Mouse (Mus musculus) right cerebral cortex, postnatal 36 days (tissue): ENCODE measurements around the gene Lsamp.

ENCODE experiments used
- DNase-seq, 2 experiments: peaks; one replicate each; pipeline ENCODE4 v3.0.0; 2022; ENCODE audit warnings: low spot score in 2 of 2, mixed read lengths in 1 of 2

The Lsamp gene

GRCm38 (mm10) chr16:40271859-40272258, 287.7 kb downstream of the Lsamp start:
- no peak for DNase-seq

GRCm38 (mm10) chr16:40290132-40290531, 306.0 kb downstream of the Lsamp start:
- no peak for DNase-seq

GRCm38 (mm10) chr16:40294296-40294882, 310.2 kb downstream of the Lsamp start:
- DNase-seq = no peak

- DNase-seq = no peak
These were observed 311.1 kb downstream of the Lsamp start for GRCm38 (mm10) chr16:40295240-40295639.

GRCm38 (mm10) chr16:40307666-40308065, 323.5 kb downstream of the Lsamp start:
- no peak for DNase-seq

GRCm38 (mm10) chr16:40316199-40316598, 332.0 kb downstream of the Lsamp start:
- DNase-seq = no peak

GRCm38 (mm10) chr16:40324811-40325210, 340.6 kb downstream of the Lsamp start:
- no peak for DNase-seq

- DNase-seq = no peak
These were observed 344.2 kb downstream of the Lsamp start for GRCm38 (mm10) chr16:40328249-40328820.

- DNase-seq = no peak
These were observed 385.5 kb downstream of the Lsamp start for GRCm38 (mm10) chr16:40369677-40370076.

GRCm38 (mm10) chr16:40371291-40371690, 387.1 kb downstream of the Lsamp start:
- DNase-seq = no peak

GRCm38 (mm10) chr16:40375314-40375713, 391.2 kb downstream of the Lsamp start:
- no peak for DNase-seq

GRCm38 (mm10) chr16:40377129-40377799, 393.1 kb downstream of the Lsamp start:
- no peak for DNase-seq

- DNase-seq = no peak
These were observed 407.9 kb downstream of the Lsamp start for GRCm38 (mm10) chr16:40392106-40392505.

GRCm38 (mm10) chr16:40399531-40399930, 415.4 kb downstream of the Lsamp start:
- DNase-seq = no peak

GRCm38 (mm10) chr16:40434280-40434679, 450.1 kb downstream of the Lsamp start:
- DNase-seq = no peak

- no peak for DNase-seq
These were observed 452.3 kb downstream of the Lsamp start for GRCm38 (mm10) chr16:40436415-40436814.

- no peak for DNase-seq
These were observed 453.7 kb downstream of the Lsamp start for GRCm38 (mm10) chr16:40437879-40438278.

- DNase-seq = no peak
These were observed 454.7 kb downstream of the Lsamp start for GRCm38 (mm10) chr16:40438876-40439275.

- peak in 1 of 2 experiments; percentile 29 for DNase-seq
These were observed 462.4 kb downstream of the Lsamp start for GRCm38 (mm10) chr16:40446587-40446986.

GRCm38 (mm10) chr16:40463411-40464058, 479.4 kb downstream of the Lsamp start:
- no peak for DNase-seq

- DNase-seq = no peak
These were observed 482.4 kb downstream of the Lsamp start for GRCm38 (mm10) chr16:40466596-40466995.

- no peak for DNase-seq
These were observed 486.8 kb downstream of the Lsamp start for GRCm38 (mm10) chr16:40470946-40471345.

- no peak for DNase-seq
These were observed 487.8 kb downstream of the Lsamp start for GRCm38 (mm10) chr16:40471967-40472366.
